Mouse (Mus musculus): Measurements from ENCODE around the gene Fgf2. TPM values are rescaled to one million over a fixed set of nuclear protein-coding genes. Genes with fewer than 3 reads are reported as not detected.

Gene Fgf2
- total RNA-seq, 4 experiments from 2014 or later: 5.9 to 11.5 (median 7.3) TPM

DNA sequence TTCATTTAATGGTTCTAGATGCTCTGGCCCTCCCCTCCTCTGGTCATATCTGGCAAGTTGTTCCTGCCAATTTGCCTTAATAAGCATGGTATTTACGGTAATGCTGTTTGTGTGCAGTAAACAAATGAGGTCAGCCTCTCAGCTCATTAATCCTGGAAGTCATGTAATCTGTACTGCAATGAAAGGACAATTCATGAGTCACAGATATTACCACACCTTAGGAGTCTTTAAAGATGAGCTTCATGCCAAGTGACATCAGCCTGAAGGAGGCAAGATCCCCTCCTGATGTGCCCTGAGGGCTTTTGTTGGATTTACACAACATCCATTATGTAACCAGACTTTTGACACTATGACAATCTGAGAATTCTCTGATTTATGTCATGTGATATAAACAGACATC is 6.6 kb downstream of the Fgf2 start:
- no peak for DNase-seq (ENCODE audit: low spot score in 2 of 2)

DNA sequence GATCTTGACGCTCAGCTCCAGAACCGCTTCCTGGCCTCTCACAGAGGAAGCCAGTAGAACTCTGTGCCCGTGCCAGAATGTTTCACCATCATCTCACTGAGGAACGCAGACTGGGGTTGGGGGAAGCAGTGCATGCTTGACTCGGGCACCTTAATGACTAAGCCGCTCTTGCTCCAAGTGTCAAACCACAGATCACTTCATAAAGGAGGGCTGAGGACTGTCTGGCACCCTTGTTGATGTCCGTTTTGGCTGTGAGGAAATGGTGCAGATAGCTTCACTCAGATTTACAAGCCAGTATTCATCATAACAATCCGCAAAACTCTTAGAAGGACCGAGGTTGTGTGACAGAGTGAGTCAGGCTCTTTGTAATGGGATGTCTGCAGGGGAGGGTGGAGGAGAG is 12.6 kb downstream of the Fgf2 start:
- no peak for DNase-seq (ENCODE audit: low spot score in 2 of 2)

DNA sequence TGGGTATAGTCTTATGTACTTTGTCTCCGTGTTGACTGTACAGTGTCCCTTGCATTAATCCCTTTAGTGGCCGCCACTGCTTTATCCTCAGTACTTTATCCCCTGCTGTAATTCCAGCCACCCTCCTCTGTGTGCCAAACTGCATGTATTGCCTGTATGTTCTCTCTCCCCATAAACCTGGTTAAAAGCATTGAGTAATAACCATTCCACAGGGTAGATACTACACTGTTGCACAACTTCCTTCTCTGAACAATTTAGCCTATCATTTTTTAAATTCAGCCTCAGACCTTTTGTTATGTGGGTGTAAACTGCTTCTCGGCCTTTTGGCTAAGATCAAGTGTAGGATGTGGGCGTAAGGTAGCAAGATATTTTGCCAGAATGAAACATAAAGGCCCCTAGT is 17.0 kb downstream of the Fgf2 start:
- no peak for DNase-seq (ENCODE audit: low spot score in 2 of 2)

DNA sequence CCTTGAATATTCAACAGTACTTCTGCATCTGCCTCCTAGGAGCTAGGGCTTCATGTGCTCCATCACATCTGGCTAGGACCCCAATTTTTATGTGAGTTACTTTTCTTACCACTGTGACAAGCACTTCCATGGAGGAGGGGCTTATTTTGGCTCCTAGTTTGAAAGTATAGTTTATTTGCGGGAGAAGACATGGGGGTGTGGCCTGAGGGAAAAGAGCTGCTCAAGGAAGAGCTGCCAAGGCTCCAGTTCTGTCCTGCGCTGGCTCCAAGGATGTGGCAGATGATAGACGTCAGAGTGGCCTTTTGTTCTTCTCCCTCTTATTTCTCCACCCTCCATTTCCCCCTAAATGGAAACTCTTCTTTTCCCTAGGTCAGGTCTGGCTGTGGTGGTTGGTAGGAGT is 17.8 kb downstream of the Fgf2 start:
- DNase-seq (ENCODE audit: low spot score in 2 of 2): no peak

- DNase-seq (ENCODE audit: low spot score in 2 of 2): no peak
Measured at GRCm38 (mm10) chr3:37366381-37367053, 18.4 kb downstream of the Fgf2 start.

DNA sequence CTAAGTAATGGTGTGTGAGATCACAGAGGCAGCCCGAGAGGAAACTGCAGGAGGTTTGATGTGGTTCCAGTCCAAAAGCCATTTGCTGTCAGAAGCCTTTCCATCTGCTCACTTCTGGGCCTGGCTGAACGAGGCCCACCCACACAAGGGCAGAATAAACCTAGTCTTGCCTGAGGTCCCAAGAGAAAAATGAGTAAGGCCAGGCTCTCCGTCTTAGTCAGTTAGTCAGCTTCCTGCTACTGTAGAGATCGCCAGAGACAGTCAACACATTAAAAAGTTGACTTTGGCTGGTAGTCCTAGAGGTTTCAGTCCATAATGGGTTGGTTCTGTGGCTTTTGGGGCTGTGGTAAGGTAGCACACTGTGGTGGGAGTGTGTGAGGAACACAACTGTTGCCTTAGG is 22.3 kb downstream of the Fgf2 start:
- no peak for DNase-seq (ENCODE audit: low spot score in 2 of 2)

DNA sequence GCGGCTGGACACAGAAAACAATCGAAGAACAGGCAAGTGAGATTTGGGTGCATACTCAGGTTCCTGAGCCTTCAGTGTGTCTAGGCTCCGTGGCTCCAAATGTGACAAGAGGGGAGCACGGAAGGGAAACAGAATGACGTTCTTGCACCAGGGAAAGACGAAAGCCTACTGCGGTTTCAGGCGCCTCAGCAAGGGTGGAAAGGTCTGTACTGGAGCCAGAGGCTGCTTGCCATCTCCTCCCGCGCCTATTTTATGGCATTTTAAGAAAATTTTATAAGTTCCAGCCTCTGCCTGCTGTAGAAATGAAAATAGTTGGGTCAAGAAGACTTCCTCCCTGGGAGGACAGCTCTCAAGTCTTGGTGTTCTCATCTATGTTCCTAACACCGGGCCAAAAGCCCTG is 25.6 kb downstream of the Fgf2 start:
- DNase-seq (ENCODE audit: low spot score in 2 of 2): no peak

DNA sequence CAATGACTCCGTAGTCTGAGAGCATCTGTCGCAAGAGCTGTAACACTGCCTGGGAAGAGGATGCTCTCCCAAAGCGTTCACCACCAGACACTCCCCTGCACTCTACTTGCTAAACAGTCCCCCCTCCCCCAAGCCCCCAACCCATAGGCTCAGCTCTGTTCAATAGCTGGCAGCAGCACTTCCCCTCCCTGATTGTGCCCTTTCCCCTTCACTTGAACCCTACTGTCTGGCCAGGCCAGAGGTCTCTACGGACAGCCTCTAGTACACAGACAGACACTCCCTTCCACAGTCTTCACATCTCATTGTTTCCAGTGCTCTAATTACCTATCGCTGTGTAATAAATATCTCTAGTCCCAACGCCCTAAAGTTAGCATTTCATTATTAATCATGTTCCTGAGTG is 29.8 kb downstream of the Fgf2 start:
- DNase-seq (ENCODE audit: low spot score in 2 of 2): no peak

- DNase-seq (ENCODE audit: low spot score in 2 of 2): no peak
Measured at GRCm38 (mm10) chr3:37378412-37378811, 30.3 kb downstream of the Fgf2 start.

GRCm38 (mm10) chr3:37379201-37379600 is 31.1 kb downstream of the Fgf2 start:
- no peak for DNase-seq (ENCODE audit: low spot score in 2 of 2)

DNA sequence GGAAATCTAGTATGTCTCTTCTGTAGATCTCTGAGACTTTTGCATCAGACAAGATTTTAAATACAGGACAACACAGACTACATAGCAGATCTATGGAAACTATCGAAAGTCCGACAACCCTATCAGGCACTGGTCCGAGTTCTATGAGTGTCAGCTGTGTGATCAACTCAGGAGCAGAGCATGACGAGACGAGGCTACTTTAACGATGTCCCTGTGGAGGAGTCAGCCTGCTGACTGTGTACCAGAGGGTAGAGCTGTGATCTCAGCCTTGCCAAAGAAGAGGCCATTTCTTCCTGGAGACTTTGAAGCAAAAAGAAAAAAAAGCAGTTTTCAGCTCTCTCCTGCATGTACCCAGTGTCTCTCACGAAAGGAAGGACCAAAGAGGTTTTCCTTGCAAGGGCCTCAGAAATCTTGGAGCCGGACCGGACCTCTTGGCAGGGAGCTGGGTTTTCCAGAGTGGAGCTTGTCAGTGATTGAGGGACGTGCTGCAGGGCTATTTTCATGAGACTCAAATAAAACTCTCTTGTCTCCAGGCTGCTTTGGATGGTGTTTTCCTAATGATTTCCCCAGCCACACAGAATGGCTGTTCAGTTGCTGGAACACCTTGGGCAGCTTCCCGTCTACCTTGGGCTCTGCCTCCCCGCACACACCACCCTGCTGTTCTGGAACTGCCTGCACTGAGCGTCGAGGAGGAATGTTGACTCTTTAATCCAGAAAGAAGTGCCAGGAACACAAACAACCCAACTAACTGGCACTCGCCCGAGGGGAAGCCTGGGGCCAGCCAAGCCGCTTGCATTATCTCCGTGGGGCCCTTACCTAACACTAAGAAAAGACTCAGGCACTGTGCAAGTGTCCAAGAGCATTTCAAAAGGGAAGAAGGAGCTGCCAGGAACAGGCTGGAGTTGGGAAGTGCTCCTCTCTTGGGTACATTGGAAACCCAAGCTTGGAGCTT is 32.1 kb downstream of the Fgf2 start:
- DNase-seq (ENCODE audit: low spot score in 2 of 2): peak; percentile 83

DNA sequence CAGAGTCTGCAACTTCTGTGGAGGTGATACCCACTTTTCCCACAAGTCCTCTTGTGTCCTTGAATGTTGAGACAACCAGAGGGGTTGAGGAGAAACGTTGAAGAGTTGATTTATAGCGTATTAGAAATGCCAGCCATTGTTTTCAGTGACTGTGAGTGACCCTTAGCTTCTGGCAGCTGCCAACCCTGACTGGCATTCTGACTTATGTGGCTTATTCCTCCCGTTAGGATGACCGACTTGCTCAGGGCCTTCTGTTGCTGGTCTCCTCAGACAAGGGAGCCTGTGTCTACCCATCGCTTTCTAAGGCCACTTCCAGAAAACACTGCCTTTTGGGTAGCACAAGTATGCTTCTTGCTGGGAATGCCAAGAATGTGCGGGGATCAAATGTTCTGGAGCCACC is 33.3 kb downstream of the Fgf2 start:
- DNase-seq (ENCODE audit: low spot score in 2 of 2): no peak

DNA sequence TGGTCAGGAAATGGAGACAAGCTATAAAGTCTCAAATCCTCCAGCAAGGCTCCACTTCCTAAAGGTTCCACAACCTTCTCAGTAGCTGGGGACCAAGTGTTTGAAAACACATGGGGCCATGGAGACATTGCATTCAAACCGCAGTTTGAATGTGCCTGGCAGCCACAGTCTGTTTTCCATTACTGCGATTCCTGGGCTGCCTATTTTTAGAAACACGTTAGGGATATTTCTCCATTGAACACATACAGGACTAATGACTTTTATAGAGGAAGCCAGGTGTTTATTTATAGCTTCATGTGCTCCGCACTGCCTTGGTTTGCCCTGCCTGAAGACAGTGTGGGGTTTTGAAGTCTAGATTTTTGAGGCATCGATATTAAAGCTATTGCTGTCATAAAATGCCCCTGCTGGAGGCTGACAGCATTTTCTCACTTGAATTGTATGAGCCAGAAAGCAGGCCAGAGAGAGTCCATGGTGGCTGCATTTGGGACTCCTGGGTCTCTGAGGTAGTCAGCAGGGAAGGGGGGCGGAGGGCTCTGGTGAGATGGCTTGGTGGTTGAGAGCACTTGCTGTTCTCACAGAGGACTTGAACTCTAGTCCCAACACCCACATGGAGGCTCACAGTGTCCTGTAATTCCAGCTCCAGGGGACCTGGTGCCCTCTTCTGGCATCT is 35.1 kb downstream of the Fgf2 start:
- DNase-seq (ENCODE audit: low spot score in 2 of 2): no peak

DNA sequence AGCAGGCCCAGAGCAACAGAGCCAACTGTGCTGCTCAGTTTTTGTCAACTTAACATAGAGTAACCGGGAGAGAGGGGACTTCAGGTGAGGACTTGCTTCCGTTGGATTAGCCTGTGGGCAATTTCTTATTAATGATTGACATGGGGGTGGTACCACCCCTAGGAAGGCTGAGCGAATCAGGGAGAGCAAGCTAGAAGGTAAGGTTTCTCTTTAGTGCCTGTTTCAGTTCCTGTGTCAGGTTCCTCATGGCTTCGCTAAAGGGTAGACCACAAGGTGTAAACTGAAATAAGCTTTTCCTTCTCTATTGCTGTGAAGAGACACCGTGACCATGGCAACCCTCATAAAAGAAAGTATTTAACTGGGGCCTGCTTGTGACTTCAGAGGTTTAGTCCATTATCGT is 39.2 kb downstream of the Fgf2 start:
- no peak for DNase-seq (ENCODE audit: low spot score in 2 of 2)

- no peak for DNase-seq (ENCODE audit: low spot score in 2 of 2)
Measured at GRCm38 (mm10) chr3:37396930-37397608, 48.9 kb downstream of the Fgf2 start.

GRCm38 (mm10) chr3:37397646-37398045 is 49.5 kb downstream of the Fgf2 start:
- no peak for DNase-seq (ENCODE audit: low spot score in 2 of 2)

DNA sequence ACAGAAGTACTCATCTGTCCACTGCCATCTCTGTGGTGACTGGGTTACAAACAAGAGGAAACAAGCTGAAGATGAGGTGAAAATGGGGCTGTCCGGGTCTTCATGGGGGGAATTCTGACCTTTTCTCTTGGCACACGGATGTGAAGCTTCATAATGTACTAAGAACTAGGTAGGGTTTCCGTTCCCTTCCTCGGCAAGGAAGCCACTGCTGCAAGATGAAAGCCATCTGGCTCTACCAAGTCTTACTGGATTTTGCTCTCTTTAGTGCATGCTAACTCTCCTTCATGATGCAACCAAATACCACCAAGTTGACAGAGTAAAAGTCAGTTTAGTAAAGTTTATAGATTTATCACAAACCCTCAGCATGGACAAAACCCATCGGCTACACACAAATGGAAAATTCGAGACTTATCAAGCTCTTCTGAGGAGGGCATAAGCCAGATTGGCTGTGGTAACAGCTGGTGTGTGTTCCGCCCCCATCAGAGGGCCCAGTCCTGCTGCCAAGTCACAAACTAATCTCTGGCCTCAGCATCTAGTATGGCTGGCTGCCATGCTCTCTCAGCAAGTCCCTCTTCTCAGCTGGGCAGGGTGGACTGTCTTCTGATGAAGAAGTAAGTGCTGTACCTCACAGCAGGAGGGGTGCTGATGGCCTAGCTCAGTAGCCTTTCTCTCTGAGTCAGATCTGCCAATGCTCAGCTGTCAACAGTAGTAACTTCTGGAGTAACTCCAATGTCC is 50.7 kb downstream of the Fgf2 start:
- peak; percentile 67 to 80 for DNase-seq (ENCODE audit: low spot score in 2 of 2)

DNA sequence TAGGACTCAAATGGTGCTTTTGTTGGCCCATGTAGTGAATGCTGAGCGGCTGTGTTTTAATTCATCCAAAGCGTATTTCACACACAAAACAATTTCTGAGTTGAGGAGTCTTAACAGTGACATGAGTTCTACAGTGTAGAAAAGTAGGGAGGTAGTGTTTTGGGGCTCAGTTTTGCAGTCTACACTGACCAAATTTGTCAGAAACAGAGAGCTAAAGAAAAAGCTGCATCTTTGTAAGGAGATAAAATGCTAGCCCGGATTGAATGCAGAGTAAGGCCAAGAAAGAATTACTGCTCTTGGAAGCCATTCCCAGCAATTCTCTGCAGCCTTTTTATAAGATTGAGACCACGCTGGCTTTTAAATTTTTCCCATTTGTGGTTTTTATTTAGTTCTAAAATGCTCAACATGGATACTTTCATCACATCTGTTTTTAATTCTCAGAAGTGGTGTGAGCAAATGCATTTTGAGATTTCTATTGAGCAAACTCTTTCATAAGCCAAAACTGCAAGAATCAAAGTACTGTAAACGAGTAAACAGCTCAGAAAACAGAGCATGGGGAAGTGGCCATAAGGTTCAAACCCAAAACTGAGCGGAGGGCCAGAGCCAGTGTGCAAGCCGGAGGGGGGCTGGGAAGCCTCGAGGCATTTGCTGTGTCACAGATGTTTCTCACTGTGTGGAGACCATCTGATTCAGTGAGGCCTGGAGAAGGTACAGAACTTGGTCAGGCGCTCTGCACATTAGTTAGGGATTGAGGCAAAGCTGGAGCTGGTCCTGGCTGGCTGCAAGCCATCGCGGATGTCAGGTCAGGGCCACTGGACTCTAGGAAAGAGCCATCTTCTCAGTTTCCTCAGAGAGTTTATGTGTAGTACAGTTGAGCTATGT is 53.8 kb downstream of the Fgf2 start:
- peak in 1 of 2 experiments; percentile 71 for DNase-seq (ENCODE audit: low spot score in 2 of 2)

DNA sequence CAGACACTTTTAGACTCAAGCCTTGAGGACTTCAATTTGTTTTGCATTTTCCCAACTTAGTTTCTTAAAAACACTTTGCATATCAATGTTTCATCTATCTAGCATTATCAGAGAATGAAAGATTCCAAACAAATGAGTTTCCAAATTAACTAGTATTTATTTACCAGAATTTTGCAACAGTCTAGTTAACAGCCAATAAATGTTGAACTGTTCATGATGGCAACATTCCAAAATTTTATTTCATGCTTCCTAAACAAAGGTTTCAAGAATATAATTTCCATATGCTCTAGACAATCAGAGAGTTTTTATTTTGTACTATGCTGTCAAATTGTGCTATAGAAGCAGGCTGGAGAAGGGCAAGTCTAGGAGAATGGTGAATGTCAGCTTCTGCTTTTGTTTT is 59.5 kb downstream of the Fgf2 start:
- DNase-seq (ENCODE audit: low spot score in 2 of 2): no peak

DNA sequence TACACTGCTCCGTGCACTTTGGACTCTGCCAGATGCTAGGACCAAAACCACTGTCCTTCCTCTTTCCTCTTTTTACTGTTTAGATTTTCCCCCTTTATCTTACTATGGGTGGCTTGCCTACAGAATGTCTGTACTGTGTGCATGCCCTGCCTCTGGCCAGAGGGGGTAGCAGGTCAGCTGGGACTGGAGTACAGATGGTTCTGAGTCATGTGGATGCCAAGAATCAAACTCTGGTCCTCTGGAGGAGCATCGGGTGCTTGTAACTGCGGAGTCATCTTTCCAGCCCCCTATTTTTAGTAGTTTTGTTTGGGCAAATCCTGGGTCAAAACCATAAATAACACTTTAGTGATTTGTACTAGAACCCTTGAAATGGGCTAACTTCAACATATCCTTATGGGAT is 65.3 kb downstream of the Fgf2 start:
- DNase-seq (ENCODE audit: low spot score in 2 of 2): no peak

Measured in gastrocnemius, adult 8-10 months (tissue).